Mouse (Mus musculus): ENCODE results near the gene Kpna6. TPM values are rescaled to one million over a fixed set of nuclear protein-coding genes. Genes with fewer than 3 reads are reported as not detected.
A peak's percentile ranks its signal among the peaks of the same experiment; 100 is the strongest.

The Kpna6 gene
- total RNA-seq, 2 experiments from 2014 or later: 88.8 to 97.9 TPM

DNA sequence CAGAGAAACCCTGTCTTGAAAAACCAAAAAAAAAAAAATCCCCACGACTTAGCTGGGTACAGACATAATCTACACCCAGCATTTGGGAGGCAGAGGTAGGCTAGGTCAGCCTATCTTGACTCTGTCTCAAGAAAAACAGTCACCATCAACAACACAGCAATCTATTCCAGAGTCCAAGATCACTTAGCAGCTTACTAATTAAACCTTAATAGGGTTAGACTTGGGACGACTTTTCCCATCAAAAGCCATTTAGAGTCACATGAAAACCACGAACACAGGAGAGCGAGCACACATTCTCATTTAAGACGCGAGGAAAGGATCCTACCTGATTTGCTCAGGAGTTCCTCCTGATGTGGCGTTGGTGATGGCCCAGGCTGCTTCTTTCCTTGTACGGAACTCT, 22.2 kb downstream of the Kpna6 start:
- DNase-seq: no peak

DNA sequence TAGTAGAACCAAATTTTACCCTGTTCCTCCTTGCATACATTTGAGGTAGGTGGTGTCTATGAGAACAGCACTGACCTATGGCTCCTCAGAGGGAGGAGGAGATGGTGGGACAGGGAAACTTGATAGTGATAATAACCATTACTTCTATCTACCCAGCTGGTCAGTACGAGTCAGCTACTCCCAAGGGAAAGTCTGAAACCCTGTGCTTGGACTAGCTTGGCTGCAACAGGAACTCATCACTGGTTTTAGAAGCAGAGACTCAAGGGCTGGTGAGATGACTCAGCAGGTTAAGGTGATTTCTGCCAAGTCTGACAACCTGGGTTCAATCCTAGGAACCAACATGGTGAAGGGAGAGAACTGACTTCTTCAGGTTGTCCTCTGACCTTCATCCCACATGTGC, 23.9 kb downstream of the Kpna6 start:
- DNase-seq: no peak

- no peak for DNase-seq
These were observed 27.4 kb downstream of the Kpna6 start for GRCm38 (mm10) chr4:129645204-129645603.

GRCm38 (mm10) chr4:129641756-129642155, 30.8 kb downstream of the Kpna6 start:
- DNase-seq: no peak

DNA sequence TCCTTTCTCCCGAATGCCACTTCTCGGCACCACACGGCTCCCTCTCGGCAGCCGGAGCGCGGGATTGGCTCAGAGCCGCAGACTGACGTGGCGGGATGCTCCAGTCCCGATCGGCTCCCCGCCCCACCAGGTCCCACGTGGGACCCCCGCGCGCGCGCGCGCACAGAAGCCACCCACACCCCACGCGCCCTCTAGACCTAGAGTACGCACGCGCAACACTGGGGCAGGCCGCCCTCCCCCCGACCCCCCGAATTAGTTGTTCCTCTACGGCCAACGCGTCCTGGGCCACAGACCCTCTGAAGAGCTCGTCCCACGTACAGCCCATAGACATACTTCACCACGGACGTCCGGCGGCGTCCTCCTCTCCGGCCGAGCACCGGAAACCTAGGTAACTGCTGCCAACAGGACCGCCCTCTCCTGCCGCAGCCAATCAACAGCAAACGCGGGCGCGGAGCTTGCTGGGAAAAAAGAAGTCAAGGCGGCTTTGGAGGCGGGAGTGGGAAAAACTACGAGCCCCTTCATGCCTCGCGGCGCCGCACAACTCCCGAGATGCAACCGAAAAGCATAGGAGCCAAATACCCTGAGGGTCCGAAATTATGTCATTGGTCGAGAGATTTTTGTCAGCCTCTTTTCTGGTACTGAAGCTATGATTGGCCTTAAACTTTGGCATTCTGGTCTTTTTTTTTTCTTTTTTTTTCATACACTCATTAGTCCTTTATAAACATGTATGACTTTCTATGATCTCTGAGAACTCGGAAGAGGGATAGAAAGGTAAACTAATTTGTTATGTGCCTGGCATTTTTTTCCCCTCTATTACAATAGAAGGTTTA, 31.7 kb downstream of the Kpna6 start, which contains the start of gene Txlna:
TSS of gene Txlna (minus strand) at position 428 of the 830 bp plus-strand sequence.
- peak; percentile 97 to 98 for DNase-seq

DNA sequence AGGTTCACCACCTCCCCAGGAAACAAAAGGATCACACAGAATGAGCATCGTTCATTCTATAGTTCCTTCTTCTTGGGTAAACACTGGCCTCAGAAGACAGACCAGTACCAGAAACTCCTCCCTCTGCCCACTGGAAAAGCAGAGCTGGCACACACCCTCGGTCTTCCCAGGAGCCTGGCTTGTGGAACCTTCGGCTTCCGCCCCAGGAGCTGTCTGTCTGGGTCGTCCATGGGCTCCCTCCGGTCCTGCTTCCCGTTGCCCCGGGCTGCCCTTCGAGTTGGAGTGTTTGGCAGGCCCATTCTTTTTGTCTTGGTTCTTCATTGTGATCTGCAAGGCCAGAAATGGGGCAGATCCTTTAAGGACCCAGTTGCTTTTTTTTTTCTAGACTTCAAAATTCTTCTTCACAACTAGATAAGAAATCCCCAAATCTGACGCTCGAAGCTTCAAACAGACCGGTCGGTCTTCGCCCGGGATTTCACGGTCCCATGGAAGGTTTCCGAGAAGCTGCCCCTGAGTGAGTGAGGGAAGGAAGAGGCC, 32.4 kb downstream of the Kpna6 start:
- peak; percentile 57 to 68 for DNase-seq

GRCm38 (mm10) chr4:129639221-129639620, 33.3 kb downstream of the Kpna6 start:
- no peak for DNase-seq

DNA sequence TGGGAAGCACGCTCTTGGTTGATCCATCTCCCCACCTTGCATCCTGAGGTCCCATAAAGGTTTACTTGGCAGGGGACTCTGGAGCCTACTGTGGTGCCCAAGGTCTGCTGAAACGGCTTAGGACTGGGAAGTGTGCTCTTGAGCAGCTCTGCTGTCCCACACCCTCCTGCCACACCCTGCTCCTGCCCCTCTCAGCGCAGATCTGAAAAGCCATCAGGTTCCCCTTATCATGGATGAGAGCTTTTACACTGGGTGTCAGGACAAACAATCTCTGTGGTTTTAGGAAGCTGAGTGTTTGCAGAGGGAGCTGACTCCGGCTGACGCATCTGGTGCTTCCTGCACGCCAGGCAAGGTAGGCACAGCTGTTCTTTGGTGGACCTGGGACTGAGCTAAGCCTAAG, 38.7 kb downstream of the Kpna6 start:
- no peak for DNase-seq

DNA sequence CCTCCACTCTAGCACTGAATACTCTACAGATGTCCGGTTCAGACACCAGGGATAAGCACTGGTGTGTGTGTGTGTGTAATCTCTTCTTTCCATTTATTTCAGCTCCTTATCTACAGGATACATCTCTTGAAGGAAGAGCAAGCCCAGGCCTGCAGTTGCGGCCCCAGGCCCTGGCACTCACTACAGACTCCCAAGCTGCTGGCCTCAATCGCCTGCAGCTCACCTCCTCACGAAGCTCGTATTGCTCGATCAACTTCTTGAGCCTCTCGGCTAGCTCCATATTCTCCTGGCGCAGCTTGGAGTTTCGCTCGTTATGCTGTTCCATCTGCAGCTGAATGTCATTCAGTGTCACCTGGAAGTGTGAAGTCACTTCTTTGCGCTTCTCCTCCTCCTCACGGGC, 40.7 kb downstream of the Kpna6 start:
- DNase-seq: no peak

DNA sequence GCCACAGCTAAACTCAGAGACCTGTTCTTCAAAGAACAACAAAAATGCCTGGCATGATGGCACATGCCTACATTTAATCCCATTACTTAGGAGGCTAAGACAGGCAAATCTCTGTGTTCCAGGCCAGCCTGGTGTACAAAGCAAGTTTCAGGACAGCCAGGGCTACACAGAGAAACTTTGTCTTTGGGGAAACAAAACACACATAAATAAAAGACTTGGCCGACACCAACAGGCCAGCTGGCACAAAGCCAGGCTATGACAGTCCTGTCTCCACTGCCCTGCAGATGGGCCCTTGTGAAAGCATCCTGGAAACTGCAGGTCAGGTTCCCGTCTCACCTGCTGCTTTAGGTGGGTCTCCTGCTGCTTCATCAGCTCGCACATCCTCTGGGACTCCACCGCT, 41.6 kb downstream of the Kpna6 start:
- peak; percentile 71 to 80 for DNase-seq

DNA sequence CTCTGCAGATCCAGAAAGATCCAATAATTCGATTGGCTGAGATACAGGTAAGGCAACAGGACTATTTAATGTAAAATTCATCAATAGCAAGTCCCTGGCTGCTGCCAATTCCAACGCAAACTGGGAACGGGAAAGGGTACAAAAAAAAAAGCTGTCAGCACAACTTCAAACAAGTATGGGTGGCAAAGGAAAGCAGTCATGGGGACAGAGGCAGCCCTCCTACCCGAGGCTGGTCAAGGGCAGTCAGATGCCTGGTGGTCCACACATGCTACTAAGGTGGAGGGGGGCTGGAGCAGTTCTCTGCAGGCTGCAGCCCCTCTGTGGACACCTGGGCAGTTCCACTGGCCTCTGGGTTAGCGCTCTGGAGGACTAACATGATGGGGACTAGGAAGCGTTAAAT, 46.5 kb downstream of the Kpna6 start:
- no peak for DNase-seq

GRCm38 (mm10) chr4:129625496-129625895, 47.1 kb downstream of the Kpna6 start:
- no peak for DNase-seq

DNA sequence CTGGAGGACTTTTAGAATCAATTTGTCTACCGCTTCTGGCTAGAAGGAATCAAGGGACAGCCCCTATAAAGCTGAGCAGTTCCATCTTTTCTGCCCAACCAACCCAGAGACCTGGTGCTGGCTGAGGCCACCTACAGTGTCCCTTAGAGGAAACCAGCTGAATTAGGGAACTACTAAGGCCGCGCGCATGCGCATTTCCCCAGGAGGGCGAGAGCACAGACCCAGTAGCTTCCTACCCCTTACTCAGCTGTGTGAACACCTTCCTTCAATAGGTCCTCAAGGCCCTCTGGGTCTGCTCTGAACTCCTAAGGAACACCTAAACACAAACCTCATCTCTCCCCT, 47.6 kb downstream of the Kpna6 start:
- peak; percentile 58 to 66 for DNase-seq

GRCm38 (mm10) chr4:129624281-129625028, 48.1 kb downstream of the Kpna6 start:
- DNase-seq: peak; percentile 89 to 90

GRCm38 (mm10) chr4:129623681-129624091, 48.9 kb downstream of the Kpna6 start, which contains the start of gene Ccdc28b:
TSS of gene Ccdc28b (minus strand) at chr4:129623947.
- DNase-seq: peak; percentile 47 to 63

DNA sequence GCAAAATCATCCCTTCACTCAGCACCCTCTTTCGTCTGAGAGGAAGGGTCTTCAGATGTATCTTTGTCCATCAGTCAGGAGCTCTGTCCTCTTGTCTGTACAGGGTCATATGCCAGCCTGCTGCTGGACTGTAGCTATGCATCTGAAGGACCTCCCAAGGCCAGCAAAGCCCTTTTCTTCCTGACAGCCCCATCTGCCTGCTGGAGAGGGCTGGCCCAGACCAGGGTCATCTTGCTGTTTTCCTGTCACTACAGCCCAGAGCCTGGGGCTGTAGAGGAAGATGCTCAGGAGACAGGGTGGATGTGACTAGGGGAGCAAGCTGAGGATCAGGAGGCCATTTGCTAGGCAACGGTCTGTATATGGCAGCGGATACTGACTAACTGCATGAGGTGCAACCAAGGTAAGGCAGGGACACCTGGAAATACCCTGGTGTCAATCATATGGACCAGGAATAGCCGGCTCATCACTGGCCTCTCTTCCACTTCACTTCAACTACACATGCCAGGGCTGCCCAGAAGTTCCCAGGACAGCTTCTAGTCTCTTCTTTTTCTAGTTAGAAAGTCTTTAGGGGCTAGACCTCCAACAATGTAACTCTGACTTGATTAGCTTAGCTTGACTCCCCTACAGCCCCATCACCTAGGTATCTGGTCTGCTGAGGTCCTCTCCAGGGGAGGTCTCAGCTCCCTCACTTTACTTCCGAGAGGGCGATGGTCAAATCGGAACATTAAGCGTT, 49.6 kb downstream of the Kpna6 start:
- DNase-seq: no peak

DNA sequence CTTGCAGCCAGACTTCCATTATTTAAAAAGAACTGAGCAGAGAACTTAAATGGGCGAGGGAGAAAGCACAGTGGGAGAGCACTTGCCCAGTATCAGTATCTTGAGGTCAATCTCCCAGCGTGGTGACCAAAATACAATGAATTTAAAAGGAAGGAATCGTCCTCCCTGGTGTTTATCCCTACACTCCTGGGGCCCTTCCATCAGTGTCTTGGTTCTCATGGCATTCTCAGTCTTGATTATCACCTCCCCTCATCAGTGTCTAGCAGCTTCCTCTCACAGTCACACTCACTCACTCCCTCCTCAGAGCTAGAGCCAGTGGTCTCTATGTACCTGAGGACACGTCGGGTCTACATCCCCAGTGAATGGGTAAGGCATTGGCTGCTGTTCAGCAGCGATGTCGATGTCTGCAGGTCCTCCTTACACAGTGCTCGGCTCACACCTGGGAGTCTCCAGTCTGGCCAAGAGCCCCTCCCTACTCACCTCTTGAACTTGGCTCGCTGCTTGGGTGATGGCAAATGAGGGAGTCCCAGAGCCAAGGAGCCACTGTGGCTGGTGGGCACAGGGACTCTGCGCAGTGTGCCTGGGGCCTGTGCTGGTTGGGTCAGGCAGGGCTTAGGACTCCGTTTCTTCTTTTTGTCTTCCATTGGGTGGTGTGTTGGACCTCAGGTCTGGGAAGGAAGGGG, 50.3 kb downstream of the Kpna6 start:
- DNase-seq: no peak

- DNase-seq: peak; percentile 42 to 56
These were observed 51.2 kb downstream of the Kpna6 start for GRCm38 (mm10) chr4:129621283-129621841.

- DNase-seq: no peak
These were observed 51.9 kb downstream of the Kpna6 start for GRCm38 (mm10) chr4:129620419-129621282.

Data from adrenal gland, postnatal 36 days (tissue).